Mouse (Mus musculus) cerebellum, adult 2 months (tissue): ENCODE data around the gene Gm11562.

Experiments used
- CTCF ChIP-seq: fragments of 200-500 bp; IDR thresholded peaks from 2 replicates; pipeline ENCODE4 v1.5.1; 2011; ENCODE audit warnings: low read depth, mild to moderate bottlenecking, control low read depth, low read length, moderate library complexity, borderline replicate concordance; ENCODE audit not compliant: insufficient read depth
- POLR2A ChIP-seq: fragments of 200-500 bp; IDR thresholded peaks from 2 replicates; pipeline ENCODE4 v1.6.1; 2011; ENCODE audit warnings: low read length, control low read depth, borderline replicate concordance; ENCODE audit not compliant: insufficient read depth

DNA sequence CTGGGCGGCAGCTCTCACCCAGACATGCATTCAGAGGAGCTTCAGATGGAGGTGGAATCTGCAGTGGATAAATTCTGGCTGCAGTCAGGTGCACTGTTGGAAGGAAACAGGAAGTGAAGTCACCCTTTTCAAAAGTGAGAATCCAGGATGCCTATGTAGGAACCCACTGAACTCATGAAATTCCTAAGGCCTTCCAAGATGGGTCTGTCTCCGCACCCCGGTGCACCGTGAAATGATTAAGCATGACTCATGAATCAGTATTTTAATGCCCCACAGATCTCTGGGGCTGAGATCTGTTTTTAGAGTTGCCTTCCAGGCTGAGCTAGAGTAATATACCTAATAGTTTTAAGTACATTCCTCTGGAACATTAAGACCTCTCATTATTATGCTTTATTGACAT is 39.0 kb upstream of the Gm11562 start:
- TF ChIP-seq CTCF, result no peak
- no peak for TF ChIP-seq POLR2A
